Mouse (Mus musculus): ENCODE measurements around the gene Ccdc117.

- no peak for TF ChIP-seq TCF12 (IDR thresholded peaks at IDR 0.05; ENCODE audit: insufficient read depth, poor library complexity, severe bottlenecking)
- TF ChIP-seq POLR2AphosphoS2 (IDR thresholded peaks at IDR 0.05; ENCODE audit: insufficient read length, low read depth) = no peak
- no peak for TF ChIP-seq POLR2A (IDR thresholded peaks at IDR 0.05; ENCODE audit: insufficient read length, low read depth)
Observed at GRCm38 (mm10) chr11:5575046-5575445, 33.1 kb upstream of the Ccdc117 start.
